Mouse (Mus musculus): ENCODE results near the gene Prr5l. TPM values are rescaled to one million over a fixed set of nuclear protein-coding genes. Genes with fewer than 3 reads are reported as not detected.

Prr5l gene
- polyA plus RNA-seq, 1 experiment = 0.06 TPM

DNA sequence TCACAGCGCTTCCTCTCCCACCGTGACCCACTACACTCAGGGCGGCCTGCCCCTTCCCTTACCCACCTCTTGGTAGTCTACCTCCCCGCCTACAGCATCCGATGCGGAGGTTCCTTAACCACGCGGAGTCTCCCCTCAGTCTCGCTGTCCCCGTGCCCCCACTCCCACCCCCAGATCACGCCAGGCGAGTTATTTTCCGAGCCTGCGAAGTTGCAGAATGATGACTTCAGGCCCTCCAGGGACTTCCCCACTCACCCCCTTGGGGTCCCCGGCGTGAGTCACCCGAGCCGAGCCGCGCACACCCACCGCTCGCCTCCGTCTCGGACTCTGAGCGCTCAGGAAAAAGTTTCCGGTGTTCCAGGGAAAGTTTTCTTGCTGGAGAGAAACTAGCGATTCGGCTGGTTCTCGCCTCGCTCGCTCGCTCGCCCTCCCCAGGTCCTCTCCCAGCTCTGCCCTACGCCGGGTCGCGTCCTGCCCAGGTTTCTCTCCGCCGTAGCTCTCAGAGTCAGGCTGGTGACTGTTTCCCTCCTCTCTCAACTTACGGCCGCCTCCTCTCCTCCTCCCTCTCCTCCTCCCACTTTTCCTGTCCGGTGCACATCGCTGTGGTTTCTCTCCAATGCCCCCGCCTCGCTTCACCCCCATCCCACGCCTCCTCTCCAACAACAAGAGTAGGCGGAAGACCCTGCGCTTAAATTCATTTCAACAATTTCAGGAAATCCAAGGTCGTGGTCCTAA is 85.5 kb downstream of the Prr5l start:
- Histone ChIP-seq H3ac (ENCODE audit: control insufficient read depth, insufficient read length) (no peak overlapping the region), H3K27me3 (ENCODE audit: control insufficient read depth, insufficient read depth, insufficient read length) (no peaks in the 10 kb centered on the region), H3K4me3 (peak overlapping the region; percentile 20), H3K4me2 (ENCODE audit: low read depth) (peak overlapping the region; percentile 71), H3K36me3 (ENCODE audit: control insufficient read depth, insufficient read depth) (no peaks in the 10 kb centered on the region), H3K79me2 (ENCODE audit: control insufficient read depth, insufficient read depth) (no peaks in the 10 kb centered on the region)
- no peak for TF ChIP-seq E2F4 (IDR thresholded peaks at IDR 0.05; ENCODE audit: insufficient read depth)
- TF ChIP-seq MYOD1 (IDR thresholded peaks at IDR 0.05; ENCODE audit: control insufficient read depth in 1 of 3, insufficient read length in 2 of 3, low read depth in 2 of 3) = no peak
- no peak for TF ChIP-seq REST (IDR thresholded peaks at IDR 0.05; ENCODE audit: insufficient read depth, insufficient read length)
- TF ChIP-seq CEBPB (IDR thresholded peaks at IDR 0.05; ENCODE audit: insufficient read depth, poor library complexity, severe bottlenecking) = no peak
- TF ChIP-seq MYOG (IDR thresholded peaks at IDR 0.05; ENCODE audit: control insufficient read depth in 1 of 3, insufficient read depth in 1 of 3, insufficient read length in 2 of 3, low read depth in 2 of 3) = no peak
- TF ChIP-seq SRF (IDR thresholded peaks at IDR 0.05; ENCODE audit: control insufficient read depth, insufficient read length, low read depth) = no peak
- no peak for TF ChIP-seq TCF12 (IDR thresholded peaks at IDR 0.05; ENCODE audit: insufficient read depth, poor library complexity, severe bottlenecking)
- TF ChIP-seq POLR2A (IDR thresholded peaks at IDR 0.05; ENCODE audit: insufficient read length, low read depth) = no peak

DNA sequence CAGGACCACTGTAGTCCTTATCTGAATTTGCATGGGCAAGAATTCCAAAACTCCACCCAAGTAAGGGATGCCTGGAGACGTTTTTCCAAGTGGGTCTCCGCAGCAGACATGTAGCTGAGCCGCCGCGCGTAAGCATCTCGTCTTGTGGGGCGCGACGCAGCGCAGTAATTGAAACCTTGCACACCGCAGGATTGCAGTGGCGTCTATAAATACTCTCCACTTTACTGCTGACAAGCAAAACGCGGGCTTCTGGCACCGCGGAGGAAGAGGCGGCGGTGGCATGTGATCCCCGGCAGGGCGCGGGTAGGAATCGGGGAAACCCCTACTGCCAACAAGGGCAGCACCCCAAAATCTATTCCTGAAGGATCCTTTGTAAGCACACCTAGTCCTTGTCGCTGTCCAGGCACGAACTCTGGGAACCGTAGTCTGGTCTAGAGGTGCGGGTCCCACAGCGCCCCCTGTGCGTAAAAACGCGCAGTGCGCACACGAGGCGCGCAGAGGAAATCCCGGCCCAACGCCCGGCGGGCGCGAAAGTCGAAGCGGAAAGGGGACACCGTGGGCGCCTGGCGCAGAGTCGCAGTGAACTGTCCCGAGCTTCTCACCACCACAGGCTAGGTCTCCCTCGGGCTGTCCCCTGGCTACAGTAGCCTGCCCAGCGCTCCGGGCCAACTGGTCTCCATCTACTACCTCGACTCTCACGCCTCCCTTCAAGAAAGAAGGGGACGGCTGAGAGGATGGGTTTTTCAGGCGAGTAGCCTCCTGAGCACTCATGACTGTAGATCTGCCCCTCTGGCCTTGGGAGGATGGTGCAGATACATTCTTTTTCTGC is 86.3 kb downstream of the Prr5l start:
- no peaks in the 10 kb centered on the region for H3K27me3 ChIP-seq (ENCODE audit: control insufficient read depth, insufficient read depth, insufficient read length)
- TF ChIP-seq REST (IDR thresholded peaks at IDR 0.05; ENCODE audit: insufficient read depth, insufficient read length) (peak; percentile 21), SRF (IDR thresholded peaks at IDR 0.05; ENCODE audit: control insufficient read depth, insufficient read length, low read depth) (no peak), MAX (IDR thresholded peaks at IDR 0.05; ENCODE audit: low read depth) (no peak), USF1 (IDR thresholded peaks at IDR 0.05; ENCODE audit: low read depth) (no peak), POLR2A (IDR thresholded peaks at IDR 0.05; ENCODE audit: insufficient read length, low read depth) (no peak), E2F4 (IDR thresholded peaks at IDR 0.05; ENCODE audit: insufficient read depth) (peak; percentile 15), MYOD1 (IDR thresholded peaks at IDR 0.05; ENCODE audit: control insufficient read depth in 1 of 3, insufficient read length in 2 of 3, low read depth in 2 of 3) (no peak), MYOG (IDR thresholded peaks at IDR 0.05; ENCODE audit: control insufficient read depth in 1 of 3, insufficient read depth in 1 of 3, insufficient read length in 2 of 3, low read depth in 2 of 3) (no peak)
- H3K36me3 ChIP-seq (ENCODE audit: control insufficient read depth, insufficient read depth) = no peaks in the 10 kb centered on the region

DNA sequence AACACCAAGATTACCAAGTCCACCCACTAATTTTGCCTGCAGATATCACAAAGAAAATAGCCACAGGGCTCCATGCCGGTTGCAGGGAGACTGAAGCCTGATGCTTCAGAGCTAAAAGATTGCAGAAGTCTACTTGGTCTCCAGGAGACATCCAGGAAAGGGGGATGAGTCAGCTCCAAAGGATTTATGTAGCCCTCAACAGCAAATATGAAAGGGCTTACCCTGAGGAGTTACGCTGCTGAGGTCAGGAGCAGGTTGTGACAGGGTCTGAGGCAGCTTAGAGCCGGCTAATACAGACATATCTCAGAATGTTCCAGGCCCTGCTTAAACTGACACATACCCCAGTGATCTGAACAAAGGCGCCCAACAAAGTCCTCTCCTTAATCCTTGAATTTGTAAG is 90.7 kb downstream of the Prr5l start:
- TF ChIP-seq TCF3 (IDR thresholded peaks at IDR 0.05; ENCODE audit: insufficient read length, low read depth) = no peak
- TF ChIP-seq CEBPB (IDR thresholded peaks at IDR 0.05; ENCODE audit: insufficient read depth, poor library complexity, severe bottlenecking) = no peak
- no peak for TF ChIP-seq POLR2AphosphoS2 (IDR thresholded peaks at IDR 0.05; ENCODE audit: insufficient read length, low read depth)
- TF ChIP-seq REST (IDR thresholded peaks at IDR 0.05; ENCODE audit: insufficient read depth, insufficient read length) = no peak
- no peak for TF ChIP-seq USF1 (IDR thresholded peaks at IDR 0.05; ENCODE audit: low read depth)
- no peak for TF ChIP-seq MYOG (IDR thresholded peaks at IDR 0.05; ENCODE audit: control insufficient read depth in 1 of 3, insufficient read depth in 1 of 3, insufficient read length in 2 of 3, low read depth in 2 of 3)
- TF ChIP-seq SRF (IDR thresholded peaks at IDR 0.05; ENCODE audit: control insufficient read depth, insufficient read length, low read depth) = no peak
- TF ChIP-seq E2F4 (IDR thresholded peaks at IDR 0.05; ENCODE audit: insufficient read depth) = no peak
- TF ChIP-seq POLR2A (IDR thresholded peaks at IDR 0.05; ENCODE audit: insufficient read length, low read depth) = no peak
- H3K27me3 ChIP-seq (ENCODE audit: control insufficient read depth, insufficient read depth, insufficient read length) = no peaks in the 10 kb centered on the region
- H3ac ChIP-seq (ENCODE audit: control insufficient read depth, insufficient read length) = no peak overlapping the region
- H3K4me3 ChIP-seq = no peak overlapping the region
- H3K36me3 ChIP-seq (ENCODE audit: control insufficient read depth, insufficient read depth) = no peaks in the 10 kb centered on the region
- H3K79me2 ChIP-seq (ENCODE audit: control insufficient read depth, insufficient read depth) = no peaks in the 10 kb centered on the region
- H3K4me2 ChIP-seq (ENCODE audit: low read depth) = no peak overlapping the region

More for the DNA sequence above, 86.3 kb downstream of the Prr5l start:
- no peak overlapping the region for H3ac ChIP-seq (ENCODE audit: control insufficient read depth, insufficient read length)
- H3K79me2 ChIP-seq (ENCODE audit: control insufficient read depth, insufficient read depth) = no peaks in the 10 kb centered on the region
- H3K4me3 ChIP-seq = peak overlapping the region; percentile 20
- peak overlapping the region; percentile 71 for H3K4me2 ChIP-seq (ENCODE audit: low read depth)

DNA sequence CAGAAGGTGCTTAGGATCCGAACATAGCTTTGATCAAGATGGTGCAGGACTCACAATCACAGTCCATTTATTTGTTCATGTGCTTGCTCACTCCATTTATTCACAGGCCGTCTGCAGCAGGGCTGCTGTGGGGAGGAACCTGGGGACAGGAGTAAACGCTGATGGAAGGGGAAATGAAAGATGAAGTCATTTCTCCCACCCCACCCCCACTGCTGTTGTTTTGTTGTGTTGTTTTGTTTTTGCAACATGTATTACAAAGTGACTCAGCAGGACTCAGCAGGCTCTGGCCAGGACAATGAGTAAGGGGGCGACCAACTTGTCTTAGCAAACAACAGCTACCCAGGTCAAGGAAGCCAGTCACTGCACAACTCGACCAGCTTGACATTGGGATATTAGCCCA is 99.6 kb downstream of the Prr5l start:
- H3K4me3 ChIP-seq = no peak overlapping the region
- no peaks in the 10 kb centered on the region for H3K27me3 ChIP-seq (ENCODE audit: control insufficient read depth, insufficient read depth, insufficient read length)
- no peak overlapping the region for H3ac ChIP-seq (ENCODE audit: control insufficient read depth, insufficient read length)
- no peak overlapping the region for H3K4me2 ChIP-seq (ENCODE audit: low read depth)
- no peaks in the 10 kb centered on the region for H3K79me2 ChIP-seq (ENCODE audit: control insufficient read depth, insufficient read depth)
- H3K36me3 ChIP-seq (ENCODE audit: control insufficient read depth, insufficient read depth) = no peaks in the 10 kb centered on the region
- TF ChIP-seq MYOG (IDR thresholded peaks at IDR 0.05; ENCODE audit: control insufficient read depth in 1 of 3, insufficient read depth in 1 of 3, insufficient read length in 2 of 3, low read depth in 2 of 3) (no peak), TCF12 (IDR thresholded peaks at IDR 0.05; ENCODE audit: insufficient read depth, poor library complexity, severe bottlenecking) (no peak), MYOD1 (IDR thresholded peaks at IDR 0.05; ENCODE audit: control insufficient read depth in 1 of 3, insufficient read length in 2 of 3, low read depth in 2 of 3) (no peak), CEBPB (IDR thresholded peaks at IDR 0.05; ENCODE audit: insufficient read depth, poor library complexity, severe bottlenecking) (no peak), USF1 (IDR thresholded peaks at IDR 0.05; ENCODE audit: low read depth) (no peak), POLR2A (IDR thresholded peaks at IDR 0.05; ENCODE audit: insufficient read length, low read depth) (no peak), REST (IDR thresholded peaks at IDR 0.05; ENCODE audit: insufficient read depth, insufficient read length) (no peak), E2F4 (IDR thresholded peaks at IDR 0.05; ENCODE audit: insufficient read depth) (no peak), SRF (IDR thresholded peaks at IDR 0.05; ENCODE audit: control insufficient read depth, insufficient read length, low read depth) (no peak), TCF3 (IDR thresholded peaks at IDR 0.05; ENCODE audit: insufficient read length, low read depth) (no peak), POLR2AphosphoS2 (IDR thresholded peaks at IDR 0.05; ENCODE audit: insufficient read length, low read depth) (no peak), MAX (IDR thresholded peaks at IDR 0.05; ENCODE audit: low read depth) (no peak)
